Mouse (Mus musculus) layer of hippocampus, adult 8-10 months (tissue): ENCODE results near the gene Mfap3. TPM values are rescaled to one million over a fixed set of nuclear protein-coding genes. Genes with fewer than 3 reads are reported as not detected.
"Not testable (repeated sequence)": the region's sequence is repeated elsewhere in the genome, so short reads cannot be mapped to it uniquely, and the experiment has no call there.

Experiments used
- DNase-seq, 2 experiments: peaks; one replicate each; pipeline ENCODE4 v3.0.0; 2022; ENCODE audit warnings: low spot score in 2 of 2
- total RNA-seq, 4 experiments: library from RNA; stranded (reverse); gene quantifications; 2 replicates each; pipeline ENCODE4 v1.2.4; 2022

The Mfap3 gene
- total RNA-seq, 4 experiments from 2014 or later: 24.5 to 37.4 (median 29.0) TPM

GRCm38 (mm10) chr11:57529111-57529510 lies 10.6 kb downstream of the Mfap3 start:
- no peak for DNase-seq

DNA sequence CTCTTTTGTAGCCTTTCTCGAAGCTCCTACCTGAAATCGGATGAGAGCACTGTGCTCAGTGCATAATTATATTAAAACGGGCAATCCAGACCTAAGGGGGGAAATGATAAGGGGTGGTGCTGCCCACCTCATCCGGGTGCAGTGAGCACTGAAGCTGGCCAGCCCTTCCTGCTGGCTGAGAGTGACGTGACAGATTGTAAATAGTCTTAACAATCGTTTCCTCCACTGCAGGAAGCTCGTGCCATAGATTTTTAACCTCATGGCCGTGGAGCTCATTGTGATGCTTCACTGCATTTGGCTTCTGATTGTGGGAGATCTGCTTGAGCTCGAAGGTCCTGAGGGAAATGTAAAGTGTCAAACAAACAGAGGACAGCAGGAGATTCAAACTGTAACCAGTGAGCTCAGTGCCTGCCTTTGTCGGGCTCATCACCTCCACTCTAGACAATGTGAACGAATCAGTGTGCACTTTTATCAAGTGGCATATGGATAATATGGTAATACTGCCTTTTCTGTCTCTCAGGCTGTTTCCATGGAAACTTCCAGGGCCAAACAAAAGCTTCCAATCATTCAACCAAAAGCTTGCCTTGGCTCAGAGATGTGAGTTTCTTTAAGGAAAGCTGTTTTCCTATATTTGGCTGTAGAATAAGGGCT lies 13.0 kb downstream of the Mfap3 start:
- DNase-seq: no peak

DNA sequence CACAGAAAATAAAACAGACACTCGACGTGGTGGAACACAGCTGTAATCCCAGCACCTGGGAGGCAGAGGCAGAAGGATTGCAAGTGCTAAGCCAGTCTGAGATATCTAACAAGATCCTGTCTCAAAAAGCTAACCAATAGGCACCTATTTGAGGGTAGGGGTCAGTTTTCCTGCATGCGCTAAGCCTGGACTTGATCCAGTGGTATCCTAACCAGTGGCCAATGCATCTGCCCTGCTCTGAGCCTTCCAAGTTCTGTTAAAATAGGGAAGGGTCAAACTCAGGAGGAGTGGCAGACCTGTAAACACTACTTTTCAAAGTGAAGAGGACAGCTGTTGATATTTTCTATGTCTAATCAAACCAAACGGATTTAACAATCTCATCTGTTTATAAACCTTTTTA lies 13.8 kb downstream of the Mfap3 start:
- no peak for DNase-seq

DNA sequence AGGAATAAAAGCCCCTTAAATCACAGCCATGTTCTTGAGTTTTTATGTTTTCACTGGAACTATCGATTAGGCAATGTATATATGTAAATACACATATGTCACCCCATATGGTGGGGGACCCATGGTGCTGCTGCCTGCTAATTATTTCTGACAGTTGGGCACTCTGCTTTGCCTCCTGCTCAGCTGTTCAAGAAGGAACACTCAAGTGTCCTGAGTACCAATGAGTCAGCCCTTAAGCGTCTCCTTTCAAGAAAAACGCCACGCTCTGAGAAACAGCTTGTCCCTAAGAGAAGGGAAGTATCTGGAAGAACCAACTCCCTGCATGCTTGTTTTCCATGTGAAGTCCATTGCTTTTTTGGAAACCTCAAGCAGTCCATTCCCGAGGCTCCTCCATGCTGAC lies 17.4 kb downstream of the Mfap3 start:
- no peak for DNase-seq

GRCm38 (mm10) chr11:57539841-57540418 lies 21.5 kb downstream of the Mfap3 start:
- no peak for DNase-seq

- DNase-seq: no peak
Measured at GRCm38 (mm10) chr11:57540681-57541080, 22.2 kb downstream of the Mfap3 start.

DNA sequence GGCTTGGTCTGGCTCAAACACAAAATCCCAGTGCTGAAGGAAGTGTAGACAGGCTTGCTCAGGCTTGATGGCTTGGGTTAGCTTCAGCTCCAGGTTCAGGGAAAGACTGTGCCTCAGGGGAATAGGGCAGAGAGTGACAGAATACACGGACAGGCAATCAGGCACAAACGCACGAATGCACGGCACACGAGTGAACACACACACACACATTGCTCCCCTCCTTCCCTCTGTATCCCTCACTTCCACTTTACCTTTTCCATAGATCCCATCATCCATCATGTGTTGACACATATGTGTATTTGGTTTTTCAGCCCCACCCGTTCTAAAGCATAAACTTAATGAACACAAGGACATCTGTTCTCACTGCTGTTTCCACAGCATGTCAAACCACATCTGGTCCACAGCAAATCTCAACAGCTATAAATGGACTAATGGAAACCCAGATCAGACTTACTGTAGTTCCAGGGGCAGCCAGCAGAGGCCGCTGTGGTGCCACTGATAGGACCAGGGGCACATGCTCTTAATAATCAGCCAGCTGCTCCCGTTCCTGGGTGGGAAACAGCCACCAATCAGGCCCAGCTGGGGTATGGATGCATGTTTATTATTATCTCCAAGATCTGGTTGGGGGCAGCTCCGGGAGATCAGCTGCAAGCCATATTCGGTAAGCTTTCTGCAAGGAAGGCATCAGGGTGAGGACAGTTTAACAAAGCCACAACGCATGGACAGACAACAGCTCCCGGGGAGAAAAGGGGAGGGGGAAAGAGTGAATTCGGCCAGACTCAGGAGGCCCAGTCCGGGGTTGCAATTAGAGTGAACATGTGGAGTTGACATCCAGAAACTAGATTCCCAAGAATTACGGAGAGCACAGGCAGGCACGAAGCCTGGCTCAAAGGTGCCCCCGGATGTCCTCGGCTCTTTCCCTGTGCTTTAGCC lies 30.4 kb downstream of the Mfap3 start:
- DNase-seq: peak; percentile 59 to 85

DNA sequence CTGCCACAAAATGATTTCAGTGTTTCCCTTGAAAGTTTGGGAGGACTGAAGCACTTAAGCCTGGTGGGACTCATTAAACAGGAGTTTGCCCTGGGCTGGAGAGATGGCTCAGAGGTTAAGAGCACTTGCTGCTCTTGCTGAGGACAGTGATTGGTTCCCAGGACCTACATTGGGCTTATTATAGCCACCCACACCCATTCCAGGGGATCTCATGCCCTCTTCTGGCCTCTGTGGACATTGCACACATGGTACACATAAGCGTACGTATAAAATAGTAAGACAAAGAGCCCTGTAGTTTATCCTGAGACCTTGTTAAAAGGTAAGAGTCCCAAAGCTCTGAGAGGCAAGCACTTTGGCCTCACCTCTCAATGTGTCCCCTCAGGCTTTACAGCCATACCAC lies 31.8 kb downstream of the Mfap3 start:
- DNase-seq: no peak

DNA sequence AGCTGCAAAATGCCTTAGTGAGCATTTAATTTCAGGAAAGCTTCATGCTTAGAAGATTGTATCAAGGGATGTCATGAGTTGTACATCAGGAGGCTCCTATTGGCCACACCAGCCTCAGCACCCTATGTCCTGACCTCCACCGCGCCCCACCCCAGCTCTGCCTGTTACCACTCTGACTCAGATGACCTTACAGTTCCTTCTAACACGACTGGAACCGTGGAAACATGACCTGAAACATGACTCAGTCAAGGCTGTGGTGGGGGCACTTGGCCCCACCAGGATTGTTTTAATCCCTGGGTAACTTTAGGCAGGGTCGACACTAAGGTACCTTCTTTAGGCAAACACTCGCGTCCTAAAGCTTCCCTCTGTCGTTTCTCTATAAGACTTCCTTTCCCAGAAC lies 32.6 kb downstream of the Mfap3 start:
- no peak for DNase-seq

- DNase-seq: no peak
Measured at GRCm38 (mm10) chr11:57553015-57553780, 34.7 kb downstream of the Mfap3 start.

- not testable (repeated sequence) for DNase-seq
Measured at GRCm38 (mm10) chr11:57557936-57558335, 39.5 kb downstream of the Mfap3 start.

DNA sequence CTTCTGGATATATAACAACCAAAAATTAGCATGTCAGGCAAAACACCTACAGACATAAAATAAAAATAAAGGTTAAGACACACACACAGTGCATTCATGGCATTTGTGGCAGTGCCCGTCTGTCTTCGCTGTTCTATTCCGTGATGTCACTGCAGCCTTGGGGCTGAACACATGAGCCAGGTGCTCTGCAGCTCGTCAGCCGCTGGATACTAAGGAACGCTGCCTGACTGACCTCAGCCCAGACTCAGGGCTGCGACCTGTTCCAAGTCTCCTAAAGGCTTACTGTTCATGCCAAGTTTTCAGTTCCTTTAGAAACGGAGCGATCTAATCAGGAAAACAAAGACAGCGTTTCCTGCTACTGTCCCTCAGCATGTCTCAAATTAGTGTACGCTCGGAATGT lies 46.1 kb downstream of the Mfap3 start:
- DNase-seq: no peak

- no peak for DNase-seq
Measured at GRCm38 (mm10) chr11:57566091-57567035, 47.9 kb downstream of the Mfap3 start.

GRCm38 (mm10) chr11:57568950-57569490 lies 50.6 kb downstream of the Mfap3 start:
- DNase-seq: no peak

- DNase-seq: no peak
Measured at GRCm38 (mm10) chr11:57571035-57571434, 52.6 kb downstream of the Mfap3 start.

DNA sequence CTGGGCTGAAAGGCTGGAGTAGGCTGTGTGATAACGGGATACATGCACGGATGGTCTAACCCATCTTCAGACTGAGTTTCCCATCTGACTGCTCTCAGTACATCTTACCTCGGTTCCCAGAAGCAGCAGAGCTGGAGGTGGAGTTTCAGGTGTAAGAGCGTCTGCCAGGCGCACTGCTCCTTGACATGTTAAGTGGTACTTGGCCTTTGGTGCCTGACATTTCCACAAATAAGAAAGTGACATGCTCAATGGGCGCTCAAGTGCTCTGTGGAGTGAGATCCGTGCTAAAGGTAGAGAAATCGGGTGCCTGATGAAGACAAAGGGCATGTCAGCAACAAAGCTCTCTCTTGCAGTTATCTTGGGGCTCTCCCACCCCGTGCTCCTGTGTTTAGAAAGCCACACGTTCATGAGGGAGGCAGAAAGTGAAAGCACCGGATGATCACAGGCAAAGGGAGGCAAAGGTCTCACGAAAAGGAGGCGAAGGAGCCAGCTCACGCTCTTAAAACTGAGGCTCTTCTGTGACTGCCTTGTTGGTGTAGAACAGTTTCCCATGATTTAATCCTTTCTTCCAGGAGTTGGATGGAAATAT lies 55.3 kb downstream of the Mfap3 start:
- DNase-seq: no peak

- peak; percentile 7 to 25 for DNase-seq
Measured at GRCm38 (mm10) chr11:57576871-57577515, 58.5 kb downstream of the Mfap3 start.

DNA sequence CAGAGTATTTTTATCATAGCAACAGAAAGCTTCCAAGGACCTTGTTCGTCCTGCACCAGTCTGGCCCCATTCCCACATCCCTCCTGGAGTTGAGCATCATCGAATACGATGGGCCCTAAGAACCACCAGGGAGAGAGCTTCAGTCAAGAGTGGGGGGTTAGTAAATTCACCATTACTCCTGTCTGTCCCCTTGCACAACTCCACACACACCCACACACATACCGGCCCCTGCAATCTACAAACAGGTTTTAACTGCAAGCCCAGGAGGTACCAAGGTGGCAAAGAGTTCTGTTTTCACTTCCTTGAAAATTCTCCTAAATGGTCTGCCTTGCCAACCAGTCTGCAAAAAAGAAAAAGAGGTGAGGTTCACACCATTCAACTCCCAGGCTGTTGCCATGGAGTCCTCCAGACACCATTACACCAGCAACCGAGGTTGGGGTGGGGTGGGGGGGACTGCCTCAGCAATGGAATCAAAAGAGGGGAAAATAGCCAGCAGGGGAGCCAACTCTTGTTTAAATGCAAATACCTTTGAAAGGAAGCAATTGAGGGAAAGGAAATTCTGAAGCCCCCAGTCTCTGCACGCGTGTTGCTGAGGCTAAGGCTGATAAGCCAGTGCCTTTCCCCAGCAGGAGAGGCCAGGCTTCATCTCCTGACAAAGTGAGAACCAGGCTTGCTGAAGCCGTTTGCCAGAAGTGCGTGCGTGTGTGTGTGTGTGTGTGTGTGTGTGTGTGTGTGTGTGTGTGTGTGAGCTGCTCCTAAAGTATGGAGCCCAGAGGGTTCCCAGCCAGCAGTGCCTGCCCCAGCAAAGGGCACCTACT lies 64.6 kb downstream of the Mfap3 start:
- DNase-seq: no peak
